Mouse (Mus musculus) CD4-positive, CD25-positive, alpha-beta regulatory T cell, adult 2 months (primary cell): ENCODE measurements around the gene Ibsp.

Experiments
- DNase-seq: peaks from one replicate; pipeline ENCODE4 v3.0.0-alpha.2; 2012; ENCODE audit warnings: low read depth, low spot score

The Ibsp gene

GRCm38 (mm10) chr5:104340513-104340829 lies 41.5 kb downstream of the Ibsp start:
- DNase-seq = no peak

- DNase-seq = no peak
Observed at GRCm38 (mm10) chr5:104342881-104343280, 43.9 kb downstream of the Ibsp start.

- no peak for DNase-seq
Observed at GRCm38 (mm10) chr5:104344526-104345240, 45.7 kb downstream of the Ibsp start.

- DNase-seq = no peak
Observed at GRCm38 (mm10) chr5:104345241-104345630, 46.3 kb downstream of the Ibsp start.

GRCm38 (mm10) chr5:104351041-104351440 lies 52.1 kb downstream of the Ibsp start:
- no peak for DNase-seq

GRCm38 (mm10) chr5:104351874-104352273 lies 52.9 kb downstream of the Ibsp start:
- DNase-seq = no peak

GRCm38 (mm10) chr5:104357575-104357974 lies 58.6 kb downstream of the Ibsp start:
- DNase-seq = no peak

- no peak for DNase-seq
Observed at GRCm38 (mm10) chr5:104358592-104358991, 59.6 kb downstream of the Ibsp start.

GRCm38 (mm10) chr5:104359257-104359656 lies 60.3 kb downstream of the Ibsp start:
- no peak for DNase-seq
